Mouse (Mus musculus) urinary bladder, postnatal 14 days (tissue): ENCODE measurements around the gene Ccnb3.
"Not testable (repeated sequence)": the region's sequence is repeated elsewhere in the genome, so short reads cannot be mapped to it uniquely, and the experiment has no call there.

Source experiments
- DNase-seq: peaks from one replicate; pipeline ENCODE4 v3.0.0; 2021; ENCODE audit warnings: low spot score

Gene Ccnb3

GRCm38 (mm10) chrX:7041519-7041918 lies at the start of gene Ccnb3:
Ccnb3 (minus strand) TSS chrX:7041619.
- no peak for DNase-seq

- no peak for DNase-seq
Observed at GRCm38 (mm10) chrX:7090323-7090722, 48.9 kb upstream of the Ccnb3 start.

- DNase-seq: no peak
Observed at GRCm38 (mm10) chrX:7085878-7086277, 44.5 kb upstream of the Ccnb3 start.

- no peak for DNase-seq
Observed at GRCm38 (mm10) chrX:7079820-7080429, 38.5 kb upstream of the Ccnb3 start.

- DNase-seq: peak; percentile 2
Observed at GRCm38 (mm10) chrX:7068002-7068401, 26.6 kb upstream of the Ccnb3 start.

- no peak for DNase-seq
Observed at GRCm38 (mm10) chrX:7067219-7067618, 25.8 kb upstream of the Ccnb3 start, which contains the start of gene Akap4. Akap4 (plus strand) TSS chrX:7067519.

- DNase-seq: no peak
Observed at GRCm38 (mm10) chrX:7064109-7064508, 22.7 kb upstream of the Ccnb3 start.

- no peak for DNase-seq
Observed at GRCm38 (mm10) chrX:7057634-7058033, 16.2 kb upstream of the Ccnb3 start.

- no peak for DNase-seq
Observed at GRCm38 (mm10) chrX:7057056-7057455, 15.6 kb upstream of the Ccnb3 start.

- DNase-seq: not testable (repeated sequence)
Observed at GRCm38 (mm10) chrX:6983916-6984315, 57.5 kb downstream of the Ccnb3 start.

- DNase-seq: no peak
Observed at GRCm38 (mm10) chrX:6971956-6972355, 69.5 kb downstream of the Ccnb3 start.

GRCm38 (mm10) chrX:6968598-6968997 lies 72.8 kb downstream of the Ccnb3 start:
- no peak for DNase-seq
